Mouse (Mus musculus) right cerebral cortex, adult 18-20 months (tissue): ENCODE results near the gene Prmt2.

Experiments
- DNase-seq: peaks from one replicate; pipeline ENCODE4 v3.0.0; 2022; ENCODE audit warnings: mixed read lengths

The Prmt2 gene

DNA sequence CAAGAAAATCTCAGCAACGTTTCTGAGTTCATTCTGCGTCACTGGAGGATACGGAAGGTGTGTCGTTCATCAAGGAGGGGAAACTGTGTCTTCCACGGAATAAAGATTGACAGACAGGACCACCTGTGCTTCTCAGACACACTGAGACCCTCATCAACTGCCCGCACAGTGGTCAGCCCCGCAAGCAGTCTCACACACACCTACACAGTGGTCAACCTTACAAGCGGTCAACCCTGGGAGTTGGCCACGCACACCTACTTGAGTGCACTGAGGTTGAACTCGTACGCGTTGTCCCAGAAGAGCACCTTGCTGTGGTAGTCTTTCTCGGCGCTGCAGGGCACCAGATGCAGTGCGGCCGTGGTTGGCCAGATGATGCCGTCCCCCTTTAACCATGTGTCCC lies 20.6 kb downstream of the Prmt2 start:
- DNase-seq = no peak

DNA sequence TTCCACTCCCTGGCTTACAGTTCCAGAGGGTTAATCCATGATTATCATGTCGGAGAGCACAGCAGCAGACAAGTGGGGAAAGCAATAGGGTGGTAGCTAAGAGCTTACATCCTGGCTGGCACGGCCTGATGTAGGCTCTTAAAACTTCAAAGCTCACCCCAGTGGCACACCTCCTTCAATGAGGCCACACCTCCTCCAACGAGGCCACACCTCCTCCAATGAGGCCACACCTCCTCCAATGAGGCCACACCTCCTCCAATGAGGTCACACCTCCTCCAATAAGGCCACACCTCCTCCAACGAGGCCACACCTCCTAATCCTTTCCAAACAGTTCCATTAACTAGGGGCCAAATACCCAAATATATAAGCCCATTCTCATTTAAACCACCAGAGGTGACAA lies 23.5 kb downstream of the Prmt2 start:
- DNase-seq = no peak

DNA sequence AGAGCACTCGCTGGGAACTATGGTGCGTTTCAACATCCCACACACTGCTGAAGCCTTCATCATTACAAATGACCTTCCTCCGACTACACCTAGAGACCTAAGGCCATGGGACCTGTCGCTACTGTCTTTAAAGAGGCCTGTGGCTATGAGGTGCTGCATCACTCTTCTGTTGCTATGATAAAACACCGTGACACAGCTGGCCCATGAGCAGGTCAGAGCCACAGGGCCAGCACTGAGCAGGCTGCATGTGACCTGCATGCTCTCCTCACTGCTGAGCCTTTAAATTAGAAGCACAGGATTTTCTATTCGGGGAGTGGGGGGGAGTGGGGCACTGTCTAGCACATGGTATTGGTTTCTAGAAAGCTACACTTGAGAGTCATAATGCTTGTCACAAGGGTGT lies 25.5 kb downstream of the Prmt2 start:
- no peak for DNase-seq

DNA sequence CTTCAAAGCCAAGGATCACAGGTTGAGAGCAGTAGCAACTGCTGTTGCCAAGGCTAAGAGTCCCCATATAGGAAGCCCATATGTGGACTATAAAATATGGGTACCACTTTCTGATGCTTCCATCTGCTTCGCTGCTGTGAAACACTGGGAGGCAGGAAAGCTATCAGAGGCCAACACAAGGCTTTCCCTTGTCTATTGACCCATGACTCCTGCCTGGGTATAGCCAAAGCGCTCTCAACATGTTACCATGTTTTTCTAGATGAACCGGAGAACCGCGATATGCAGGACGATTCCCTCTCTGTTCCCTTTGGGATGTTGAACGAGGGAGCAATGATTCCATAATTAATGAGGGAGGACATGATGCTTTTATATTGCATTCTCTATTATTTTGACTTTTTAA lies 26.9 kb downstream of the Prmt2 start:
- DNase-seq = no peak

DNA sequence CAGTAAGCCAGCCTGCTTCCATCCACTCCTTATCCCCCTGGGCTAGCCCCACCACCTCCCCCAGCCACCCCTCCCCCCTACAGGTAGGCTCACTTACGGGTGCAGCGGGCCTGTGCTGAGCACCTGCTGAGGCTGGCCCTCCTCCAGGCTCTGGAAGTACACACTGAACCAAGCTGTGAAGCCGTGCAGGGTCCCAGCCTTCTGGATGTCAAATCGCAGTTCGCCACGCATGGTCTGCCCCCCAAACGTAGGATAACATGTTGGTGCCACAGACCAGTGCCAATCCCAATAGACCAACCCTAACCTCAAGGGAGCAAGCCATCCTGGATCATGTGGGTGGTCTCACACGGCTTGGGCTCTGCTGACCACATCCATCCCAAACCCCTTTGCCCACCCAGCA lies 28.4 kb downstream of the Prmt2 start:
- no peak for DNase-seq

DNA sequence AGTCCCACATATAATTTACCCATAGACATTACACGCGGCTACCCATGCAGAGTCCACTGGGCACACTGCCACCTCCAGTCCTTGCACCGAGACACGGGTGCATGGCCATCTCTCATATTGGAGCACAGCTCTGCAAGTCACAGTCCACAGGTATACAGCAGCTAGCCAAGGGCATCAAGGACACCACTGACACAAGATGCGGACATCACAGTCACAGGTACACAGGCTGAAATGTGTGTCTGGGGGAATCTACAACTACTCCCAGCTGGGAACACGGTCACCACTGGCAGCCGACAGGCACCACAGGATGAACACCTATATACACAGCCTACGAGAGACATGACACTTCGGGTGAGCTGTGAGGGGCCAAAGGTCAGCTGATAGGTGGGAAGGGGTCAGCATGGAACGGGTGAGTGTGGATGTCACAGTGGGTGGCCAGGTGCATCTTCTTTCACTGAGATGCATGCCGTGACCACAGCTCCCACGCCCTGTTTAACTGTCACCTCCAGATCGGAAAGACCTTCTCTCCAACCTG lies 30.3 kb downstream of the Prmt2 start:
- DNase-seq = no peak

DNA sequence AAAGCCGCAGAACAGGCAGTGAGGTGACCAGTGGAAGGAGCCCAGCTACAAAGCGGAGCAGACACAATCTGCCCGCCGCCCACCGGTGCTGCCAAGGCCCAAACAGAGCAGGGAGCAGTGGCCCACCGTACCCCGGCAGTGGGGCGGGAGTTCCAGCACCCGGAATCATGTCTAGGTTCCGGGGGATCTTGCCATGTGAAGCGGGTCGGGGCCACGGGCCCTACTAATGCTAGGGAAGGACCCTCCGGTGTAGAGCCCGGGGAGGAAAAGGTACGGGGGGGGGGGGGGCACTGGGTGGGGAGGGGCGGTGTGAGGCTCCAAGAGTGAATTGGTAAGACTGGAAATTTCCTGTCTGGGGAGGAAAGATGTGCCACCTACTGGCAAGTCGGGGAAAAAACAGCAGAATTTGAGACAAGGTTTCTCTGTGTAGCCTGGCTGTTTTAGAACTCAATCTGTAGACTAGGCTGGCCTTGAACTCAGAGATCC lies 33.8 kb downstream of the Prmt2 start:
- DNase-seq = peak; percentile 23

DNA sequence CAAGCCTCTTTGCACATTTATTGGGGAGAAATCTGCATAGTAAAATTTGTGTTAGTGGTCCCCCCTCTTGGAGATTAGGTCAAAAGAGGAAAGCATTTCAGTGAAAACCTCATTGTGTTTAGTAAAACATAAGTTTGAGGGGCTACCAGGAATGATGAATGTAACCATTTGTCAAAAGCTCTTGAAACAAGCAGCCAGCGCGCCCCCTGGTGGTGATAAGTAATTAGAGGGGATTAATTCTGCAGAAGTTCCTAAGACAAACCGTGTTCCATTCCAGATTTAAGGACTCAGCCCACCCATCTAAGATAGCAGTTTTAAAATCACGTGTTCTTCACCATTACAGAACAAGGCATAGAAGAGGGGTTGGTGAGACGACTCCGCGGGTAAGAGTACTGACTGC lies 35.7 kb downstream of the Prmt2 start:
- peak; percentile 53 for DNase-seq

DNA sequence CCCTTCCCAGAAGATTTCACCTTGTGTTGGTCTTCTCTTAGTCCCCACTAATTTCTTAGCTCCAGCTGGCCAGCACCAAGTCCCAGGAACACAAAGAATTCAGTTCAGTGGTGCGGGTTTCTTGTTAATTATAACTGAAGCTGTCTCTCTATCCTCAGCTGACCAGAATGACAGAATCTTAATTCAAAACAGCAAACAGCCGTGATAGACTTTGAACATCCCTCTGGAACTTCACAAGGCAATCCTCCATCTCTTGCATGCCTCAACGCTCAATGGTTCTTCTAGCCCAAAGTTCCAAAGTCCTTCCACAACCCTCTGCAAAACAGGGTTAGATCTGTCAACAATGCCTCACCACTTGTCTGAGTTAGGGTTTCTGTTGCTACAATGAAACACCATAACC lies 36.2 kb downstream of the Prmt2 start:
- DNase-seq = no peak

DNA sequence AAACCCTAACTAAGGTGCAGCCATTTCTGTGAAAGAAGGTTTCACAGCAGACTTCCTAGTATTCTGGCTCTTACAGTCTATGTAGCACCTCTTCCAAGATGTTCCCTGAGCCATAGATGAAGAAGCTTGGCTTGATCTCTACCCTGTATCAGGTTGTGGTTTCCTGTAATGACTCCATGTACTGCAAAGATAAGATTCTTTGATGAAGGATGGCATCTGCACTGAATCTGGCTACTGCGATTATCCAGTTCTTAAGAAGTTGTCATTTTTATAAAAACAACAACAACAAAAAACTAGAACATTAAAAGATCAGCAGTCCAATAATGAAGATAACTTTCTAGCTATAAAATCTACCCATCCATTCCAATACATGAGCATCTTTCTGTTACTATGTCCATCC lies 49.7 kb downstream of the Prmt2 start:
- no peak for DNase-seq

DNA sequence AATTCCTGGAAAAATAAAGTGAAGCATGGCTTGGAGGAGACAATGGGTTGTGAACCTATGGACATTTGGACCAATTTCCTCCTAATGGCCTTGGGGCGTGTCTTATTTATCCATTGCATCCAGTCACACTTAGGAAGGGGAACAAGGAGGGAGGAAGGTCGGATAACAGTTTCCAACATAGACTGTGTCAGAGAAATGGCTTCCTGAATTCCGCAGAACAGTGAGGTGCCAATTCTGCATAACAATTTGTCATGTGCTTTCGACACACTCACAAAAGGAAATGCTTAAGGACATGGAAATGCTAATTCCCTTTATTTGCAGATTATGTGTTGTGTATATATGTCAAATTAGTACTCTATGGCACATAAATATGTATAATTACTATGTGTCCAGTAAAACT lies 52.4 kb downstream of the Prmt2 start:
- DNase-seq = no peak

DNA sequence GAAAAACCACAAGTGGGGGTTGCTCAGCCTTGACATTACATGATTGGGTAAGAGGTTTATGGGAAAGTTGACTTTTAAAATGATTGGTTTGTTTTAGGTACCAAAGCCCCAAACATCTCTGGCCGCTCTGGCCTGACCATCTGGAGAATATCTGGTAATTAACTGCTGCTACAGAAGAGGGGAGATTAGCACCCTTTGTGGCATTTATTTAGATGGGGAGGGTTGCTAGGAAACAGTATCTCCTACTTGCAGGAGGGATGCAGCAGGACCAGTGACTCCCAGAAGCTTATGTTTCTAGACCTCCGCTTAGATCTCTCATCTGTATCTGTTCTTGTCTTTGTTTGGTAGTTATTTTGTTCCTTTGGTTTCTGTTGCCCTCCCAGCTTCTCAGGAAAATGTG lies 62.8 kb downstream of the Prmt2 start:
- no peak for DNase-seq

DNA sequence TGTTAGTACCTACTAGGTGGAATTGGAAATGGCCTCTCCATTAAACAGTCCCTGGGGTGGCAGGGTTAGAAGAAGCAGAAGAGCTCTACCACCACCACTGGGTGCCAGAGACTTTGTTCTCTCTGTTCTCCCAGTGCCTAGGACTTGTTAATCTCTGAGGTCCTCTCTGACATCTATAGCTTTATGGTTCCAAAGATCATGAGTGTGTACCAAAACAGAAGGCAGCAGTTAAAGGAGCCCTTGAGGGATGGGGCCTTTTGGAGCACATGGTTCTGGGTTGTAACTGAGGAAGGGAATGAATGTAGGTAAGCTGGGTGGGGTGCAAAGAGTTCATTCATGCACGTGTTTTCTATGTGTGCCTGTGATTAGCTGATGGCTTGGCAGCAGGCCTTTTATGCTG lies 79.7 kb downstream of the Prmt2 start:
- no peak for DNase-seq

DNA sequence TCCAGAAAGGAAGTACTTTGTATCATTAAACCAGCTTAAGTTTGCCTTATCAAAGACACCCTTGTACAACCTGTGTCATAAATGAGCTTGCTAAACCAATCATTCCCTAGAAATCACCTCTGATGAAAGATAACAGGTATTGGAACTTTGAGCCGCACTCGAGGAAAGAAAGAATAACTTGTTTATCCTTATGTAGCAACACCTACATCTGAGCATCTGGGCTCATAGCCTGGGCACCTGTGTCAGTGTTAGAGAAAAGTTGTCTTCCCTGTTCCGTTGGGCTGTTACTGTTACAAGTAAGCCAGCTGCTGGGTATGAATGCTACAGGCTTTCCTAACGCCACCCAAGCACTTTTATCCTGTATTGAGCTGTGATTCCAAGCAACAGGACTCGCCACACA lies 80.1 kb downstream of the Prmt2 start:
- no peak for DNase-seq
